Mouse (Mus musculus): ENCODE results near the gene Lonp2.

Gene Lonp2

DNA sequence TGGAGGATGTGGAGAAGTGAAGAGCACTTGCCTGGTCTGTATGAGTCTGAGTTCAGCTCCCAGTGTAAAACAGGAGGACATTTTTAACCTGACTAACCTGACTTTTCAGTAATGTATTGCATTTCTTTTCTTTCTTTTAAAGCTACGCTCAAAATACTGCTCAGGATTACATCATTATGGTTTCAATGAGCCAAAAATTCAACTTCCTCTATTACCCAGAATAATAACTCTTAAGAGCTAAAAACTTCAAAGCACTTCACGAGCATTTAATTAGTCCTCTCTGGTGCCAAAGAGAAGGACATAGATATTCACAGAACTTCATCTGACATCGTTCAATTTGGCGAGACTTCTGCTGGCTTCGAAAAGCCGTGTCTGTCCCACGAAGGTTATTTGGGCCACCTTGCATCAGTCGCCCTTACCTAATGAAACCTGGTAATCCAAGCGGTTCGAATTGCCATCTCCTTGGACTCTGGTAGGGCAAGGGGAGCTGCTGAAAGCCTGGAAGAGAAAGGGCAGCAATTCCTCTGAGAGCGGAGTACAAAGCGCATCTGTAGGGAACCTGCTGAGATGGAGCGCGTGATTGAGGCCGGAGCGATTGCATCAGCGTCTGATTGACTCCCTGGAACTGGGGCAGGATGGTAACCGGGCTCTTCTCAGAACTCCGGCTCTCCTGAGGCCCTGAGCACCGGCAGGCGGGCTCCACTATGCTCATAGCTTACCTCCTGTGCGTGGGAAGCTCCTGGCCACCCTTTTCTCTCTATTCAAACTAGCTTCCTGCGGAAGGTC lies 133.3 kb downstream of the Lonp2 start:
- DNase-seq: peak; percentile 54

DNA sequence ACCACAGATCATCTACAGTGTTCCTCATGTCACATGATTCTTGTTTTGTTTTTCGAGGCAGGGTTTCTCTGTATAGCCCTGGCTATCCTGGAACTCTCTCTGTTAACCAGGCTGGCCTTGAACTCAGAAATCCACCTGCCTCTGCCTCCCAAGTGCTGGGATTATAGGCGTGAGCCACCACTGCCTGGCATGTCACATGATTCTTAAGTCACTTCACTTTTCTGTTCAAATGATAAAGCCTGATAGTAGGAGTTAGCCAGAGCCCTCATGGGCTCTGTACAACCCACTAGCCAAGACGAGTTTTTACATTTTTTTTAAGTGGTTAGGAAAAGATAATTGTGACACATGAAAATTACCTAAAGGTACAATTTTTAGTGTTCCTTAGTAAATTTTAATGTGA lies 134.8 kb downstream of the Lonp2 start:
- DNase-seq: no peak

DNA sequence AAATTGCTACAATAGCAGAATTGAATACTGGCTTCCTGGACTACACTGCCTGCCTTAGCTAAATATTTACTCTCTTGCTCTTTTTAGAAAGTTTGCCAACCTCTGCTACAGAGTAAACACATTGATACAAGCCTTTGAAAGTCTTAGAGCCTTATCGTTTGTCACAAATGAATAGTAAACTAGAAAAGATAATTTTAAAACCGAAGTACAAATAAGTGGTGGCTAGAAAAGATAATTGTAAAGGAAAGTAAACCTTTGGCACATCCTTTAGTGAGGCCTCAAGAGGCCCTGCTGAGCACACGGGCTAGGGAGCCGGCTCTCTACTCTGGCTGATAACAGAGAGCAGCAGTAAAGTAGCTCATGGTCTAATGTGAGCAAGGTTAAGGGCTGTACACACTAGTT lies 135.2 kb downstream of the Lonp2 start:
- no peak for DNase-seq

DNA sequence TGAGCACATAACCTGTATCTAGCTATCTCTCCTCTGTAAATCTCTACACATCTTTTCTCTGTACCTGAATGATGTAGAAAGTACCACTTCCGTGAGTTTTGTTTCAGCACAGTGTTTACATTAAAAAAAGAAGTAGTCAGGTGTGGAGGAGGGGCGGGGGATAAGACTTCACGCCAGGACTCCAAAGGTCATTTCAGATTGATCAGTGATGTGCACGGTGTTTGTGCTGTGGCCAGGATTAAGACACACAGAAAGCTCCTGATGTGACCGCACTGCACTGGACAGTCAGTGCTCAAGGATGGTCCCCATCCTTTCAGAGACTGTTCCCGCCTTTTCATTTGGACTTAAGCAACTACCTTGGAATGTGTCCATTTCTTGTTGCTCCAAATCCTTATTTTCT lies 136.9 kb downstream of the Lonp2 start:
- DNase-seq: no peak

DNA sequence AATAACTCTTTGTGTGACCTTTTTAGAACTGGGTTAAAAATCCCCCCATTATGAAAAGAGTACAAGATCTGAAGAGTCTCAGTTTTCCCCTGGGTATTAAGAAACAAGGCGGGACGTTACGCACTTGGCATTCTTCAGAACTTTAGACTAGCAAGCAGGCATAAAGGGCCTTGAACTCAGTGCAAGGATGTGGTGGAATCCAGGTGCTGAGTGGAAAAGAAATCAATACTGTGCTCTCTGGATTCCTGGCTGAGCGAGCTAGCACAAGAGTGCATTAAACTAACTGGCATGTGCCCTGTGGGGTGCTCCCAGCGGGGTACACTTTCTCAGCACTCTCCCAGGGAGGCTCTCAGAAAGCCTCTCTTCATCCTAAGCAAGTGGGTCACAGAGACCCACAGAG lies 139.0 kb downstream of the Lonp2 start:
- DNase-seq: no peak

DNA sequence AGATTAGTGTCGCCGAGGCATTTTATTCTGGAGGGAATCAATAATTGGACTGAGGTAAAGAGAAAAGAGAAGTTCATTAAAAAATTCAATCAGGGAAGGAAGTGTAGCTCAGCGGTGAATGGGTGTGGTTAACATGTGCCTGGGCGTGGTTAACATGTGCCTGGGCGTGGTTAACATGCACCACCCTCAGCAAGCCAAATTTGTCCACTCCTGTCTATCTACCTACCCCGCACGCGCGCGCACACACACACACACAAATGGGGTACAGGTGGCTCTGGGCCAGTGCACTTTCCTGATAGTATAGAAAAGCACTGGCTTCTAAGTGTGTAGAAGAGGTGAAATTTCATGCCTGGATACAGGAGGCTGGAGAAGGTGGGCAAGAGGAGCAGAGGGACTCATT lies 141.3 kb downstream of the Lonp2 start:
- no peak for DNase-seq

DNA sequence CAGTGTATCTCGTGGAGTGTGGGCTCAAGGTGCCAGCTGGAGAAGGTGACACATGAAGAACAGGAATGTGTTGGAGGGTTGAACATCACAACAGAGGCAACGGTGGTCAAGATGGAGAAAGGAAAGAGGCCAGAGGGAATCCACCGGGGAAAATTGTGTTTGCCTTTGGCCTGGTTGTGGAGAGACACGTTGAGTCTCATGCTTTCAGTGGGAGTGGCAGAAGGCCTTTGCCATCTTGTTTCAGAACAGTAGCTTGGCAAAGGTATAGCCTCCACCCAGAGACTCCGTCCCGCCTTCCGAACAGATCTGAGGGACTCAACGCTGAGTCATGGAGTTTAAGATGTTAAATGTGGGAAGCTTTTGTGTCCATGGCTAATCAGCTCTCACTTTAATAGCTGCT lies 141.8 kb downstream of the Lonp2 start:
- no peak for DNase-seq

DNA sequence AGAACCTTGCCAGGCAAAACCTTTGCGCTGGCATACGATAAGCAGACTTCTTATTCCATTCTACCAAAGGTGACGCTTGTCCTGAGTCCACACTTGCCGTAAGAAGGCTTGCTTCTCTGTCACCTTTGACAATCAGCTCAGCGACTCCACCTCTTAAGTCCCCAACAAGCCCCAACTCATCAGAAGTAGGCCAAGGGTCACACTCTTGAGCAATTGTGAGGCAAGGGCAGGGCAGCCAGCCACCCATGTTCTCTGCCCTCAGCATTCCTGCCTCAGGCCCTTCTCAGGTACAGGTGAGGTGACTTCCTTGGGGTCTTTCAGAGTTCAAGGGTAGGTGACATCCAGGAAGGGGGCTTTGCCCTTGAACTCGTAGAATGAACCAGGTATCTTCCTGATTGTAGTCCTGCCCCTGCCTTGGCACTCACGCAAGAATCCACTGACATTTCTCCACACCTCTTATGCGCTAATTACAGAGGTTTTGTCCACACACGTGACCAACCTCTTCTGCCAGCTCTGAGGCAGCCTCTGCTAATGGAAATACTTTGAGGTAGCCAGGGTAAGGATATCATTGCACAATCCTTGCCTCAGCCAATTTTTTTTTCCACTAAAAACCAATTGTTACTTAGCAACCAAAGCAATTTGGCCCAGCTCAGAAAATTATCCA lies 142.8 kb downstream of the Lonp2 start:
- no peak for DNase-seq

DNA sequence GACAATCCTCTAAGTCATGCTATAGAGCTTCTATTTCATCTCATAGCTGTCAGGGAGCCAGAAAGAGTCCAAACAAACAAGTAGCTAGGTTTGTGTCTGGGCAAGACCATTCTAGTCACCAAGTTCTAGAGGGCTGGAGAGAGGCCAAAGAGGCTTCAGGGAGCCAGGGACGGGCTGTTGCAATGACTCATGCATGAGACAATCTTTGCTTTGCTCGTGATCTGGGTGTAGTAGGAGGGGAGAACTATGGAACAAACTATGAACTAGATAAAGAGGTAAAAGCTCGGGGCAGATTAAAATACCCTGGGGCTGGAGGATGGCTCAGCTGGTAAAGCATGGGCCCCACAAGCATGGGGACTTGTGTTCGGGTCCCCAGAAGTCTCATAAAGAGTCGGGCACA lies 144.7 kb downstream of the Lonp2 start:
- peak; percentile 58 for DNase-seq

DNA sequence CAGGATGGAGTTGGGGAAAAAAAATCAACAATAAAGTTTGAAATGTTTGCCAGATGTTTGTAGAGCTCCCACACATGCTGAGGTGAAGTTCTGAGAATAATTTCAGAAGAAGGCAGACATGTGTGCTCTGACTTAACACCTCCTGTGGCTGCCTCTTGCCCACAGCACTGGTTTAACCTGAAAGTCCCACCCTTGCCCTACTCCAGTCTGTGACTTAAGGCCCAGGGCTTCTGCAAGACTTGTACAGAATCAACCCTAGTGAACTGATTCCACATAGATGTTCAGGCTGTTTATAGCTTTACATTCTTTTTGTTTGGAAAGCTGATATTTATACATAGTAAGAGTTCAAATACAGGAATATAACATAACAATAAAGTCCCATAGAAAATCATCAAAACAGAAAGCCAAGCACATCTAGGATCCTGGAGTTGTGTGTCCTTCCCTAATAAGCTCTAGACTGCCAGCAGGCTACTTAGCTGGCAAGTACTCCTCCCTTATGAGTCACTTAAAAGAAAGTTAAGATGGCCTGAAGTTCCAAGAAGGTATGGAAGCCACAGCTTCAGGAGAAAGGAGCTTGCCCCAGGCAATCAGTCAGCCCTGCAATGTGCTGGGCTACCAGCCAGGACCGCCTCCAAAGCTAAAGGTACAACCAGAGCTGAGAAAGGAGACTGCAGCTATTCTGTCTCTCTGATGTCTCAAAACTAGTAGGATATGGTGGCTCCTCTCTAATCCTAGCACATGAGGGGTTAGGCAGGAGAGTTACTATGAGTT lies 146.3 kb downstream of the Lonp2 start:
- no peak for DNase-seq

Measured in layer of hippocampus, adult 9-11 months (tissue).